Mouse (Mus musculus) heart, postnatal 4 days (tissue): ENCODE results near the gene Dlx1. TPM values are rescaled to one million over a fixed set of nuclear protein-coding genes. Genes with fewer than 3 reads are reported as not detected.

Experiments
- DNase-seq: peaks from one replicate; pipeline ENCODE4 v3.0.0; 2021
- total RNA-seq, 2 experiments: library from RNA; stranded (reverse); gene quantifications; 2 replicates each; pipeline ENCODE4 v1.2.3; 2021

Dlx1 gene
- under 1 TPM; 0.14 to 0.43 TPM for total RNA-seq

GRCm38 (mm10) chr2:71528014-71528713 lies at the start of gene Dlx1:
Gene Dlx1, plus strand, starts transcription at chr2:71528113.
- DNase-seq, result no peak

- no peak for DNase-seq
These were observed 48.0 kb upstream of the Dlx1 start for GRCm38 (mm10) chr2:71479917-71480316.

- no peak for DNase-seq
These were observed 46.1 kb upstream of the Dlx1 start for GRCm38 (mm10) chr2:71481825-71482224.

GRCm38 (mm10) chr2:71483046-71483716 lies 44.7 kb upstream of the Dlx1 start:
- DNase-seq, result no peak

- DNase-seq, result no peak
These were observed 44.2 kb upstream of the Dlx1 start for GRCm38 (mm10) chr2:71483717-71484066.

- no peak for DNase-seq
These were observed 36.6 kb upstream of the Dlx1 start for GRCm38 (mm10) chr2:71491295-71491694.

GRCm38 (mm10) chr2:71493161-71493683 lies 34.7 kb upstream of the Dlx1 start:
- no peak for DNase-seq

- no peak for DNase-seq
These were observed 33.4 kb upstream of the Dlx1 start for GRCm38 (mm10) chr2:71494503-71494902.

- no peak for DNase-seq
These were observed 32.9 kb upstream of the Dlx1 start for GRCm38 (mm10) chr2:71494971-71495370.

GRCm38 (mm10) chr2:71497175-71497574 lies 30.7 kb upstream of the Dlx1 start:
- DNase-seq, result no peak

- DNase-seq, result no peak
These were observed 28.4 kb upstream of the Dlx1 start for GRCm38 (mm10) chr2:71499276-71500230.

GRCm38 (mm10) chr2:71504852-71505251 lies 23.1 kb upstream of the Dlx1 start:
- no peak for DNase-seq

GRCm38 (mm10) chr2:71511209-71511608 lies 16.7 kb upstream of the Dlx1 start:
- no peak for DNase-seq

GRCm38 (mm10) chr2:71512326-71512725 lies 15.6 kb upstream of the Dlx1 start:
- DNase-seq, result no peak

GRCm38 (mm10) chr2:71516995-71517394 lies 10.9 kb upstream of the Dlx1 start:
- no peak for DNase-seq

GRCm38 (mm10) chr2:71517466-71518099 lies 10.3 kb upstream of the Dlx1 start:
- no peak for DNase-seq

- no peak for DNase-seq
These were observed 5.0 kb upstream of the Dlx1 start for GRCm38 (mm10) chr2:71522871-71523270.

- DNase-seq, result no peak
These were observed 4.5 kb upstream of the Dlx1 start for GRCm38 (mm10) chr2:71523431-71523830.

- DNase-seq, result no peak
These were observed 3.1 kb upstream of the Dlx1 start for GRCm38 (mm10) chr2:71524763-71525162.

- DNase-seq, result no peak
These were observed 1.2 kb upstream of the Dlx1 start for GRCm38 (mm10) chr2:71526595-71527322.

GRCm38 (mm10) chr2:71527323-71528013 lies 445 bp upstream of the Dlx1 start:
- no peak for DNase-seq
